Mouse (Mus musculus): Measurements from ENCODE around the gene Ccdc85b.

GRCm38 (mm10) chr19:5423561-5423960 is 34.1 kb downstream of the Ccdc85b start:
- TF ChIP-seq GATA1 (IDR thresholded peaks at IDR 0.05; ENCODE audit: borderline replicate concordance, low read length) (no peak), CTCF (IDR thresholded peaks at IDR 0.05; ENCODE audit: low read depth, low read length) (no peak), GATA2 (IDR thresholded peaks at IDR 0.05; ENCODE audit: borderline replicate concordance, low read depth, low read length) (no peak), POLR2AphosphoS5 (IDR thresholded peaks at IDR 0.05; ENCODE audit: insufficient replicate concordance, low read depth, low read length) (no peak), TAL1 (conservative IDR thresholded peaks at IDR 0.05; ENCODE audit: low read depth, low read length) (no peak)

All from G1E (cell line).